ENCODE assay signal across 23 mouse cellular contexts in the genomic region with DNA sequence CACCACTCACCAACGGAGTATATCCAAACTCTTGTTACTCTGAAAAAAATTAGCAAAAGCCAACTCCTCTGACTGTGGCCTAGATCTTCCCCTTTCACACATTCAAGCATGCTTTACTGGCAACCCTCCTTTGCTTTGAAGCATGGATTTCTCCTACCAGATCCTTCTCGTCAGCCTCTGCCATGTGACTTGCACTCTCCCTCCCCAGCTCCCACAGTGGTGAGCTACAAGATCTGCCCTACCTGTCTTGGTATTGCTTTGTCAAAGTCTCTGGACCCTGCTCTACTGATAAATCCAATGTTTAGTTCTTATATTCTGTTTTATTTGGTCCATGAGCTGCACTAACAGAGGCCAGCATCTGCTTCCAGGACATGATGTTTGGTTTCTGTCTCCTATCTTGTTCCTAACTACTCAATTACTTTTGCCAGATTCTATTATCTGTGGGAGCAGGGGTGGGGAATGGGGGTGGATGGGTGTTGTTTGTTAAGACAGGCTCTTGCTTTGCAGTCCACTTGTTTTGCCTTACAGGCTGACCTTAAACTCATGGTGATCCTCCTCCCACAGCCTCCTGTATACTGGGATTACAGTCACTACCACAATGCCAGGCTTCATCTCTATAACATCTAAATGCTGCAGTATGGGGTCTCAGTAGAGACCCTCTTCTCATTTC.
"Had no signal": no experiment of that assay in that cellular context is flagged by ENCODE, and none has a peak within 500 bp of the region (broad histone marks: within the 10 kb centered on the region; RNA-seq: fewer than 3 reads in every experiment).

No protein-coding gene starts in this region.

- ATAC-seq: hindbrain, embryonic 16.5 days; intestine, embryonic 16.5 days; liver, embryonic 12.5 days had no signal

- H3K27ac ChIP-seq: gastrocnemius, adult 2 months; heart, embryonic 10.5 days; hindbrain, embryonic 10.5 days; hindbrain, embryonic 12.5 days; hindbrain, embryonic 14.5 days; limb, embryonic 13.5 days; limb, embryonic 15.5 days; liver, embryonic 12.5 days; liver, embryonic 14.5 days had no signal

- H3K4me1 ChIP-seq: hindbrain, embryonic 12.5 days; liver, embryonic 12.5 days had no signal

- H3K9me3 ChIP-seq: heart, embryonic 10.5 days; heart, embryonic 12.5 days; hindbrain, embryonic 10.5 days; hindbrain, embryonic 12.5 days; limb, embryonic 13.5 days; limb, embryonic 15.5 days; liver, embryonic 12.5 days had no signal

- H3K27me3 ChIP-seq: heart, embryonic 12.5 days; hindbrain, embryonic 12.5 days; limb, embryonic 13.5 days; limb, embryonic 15.5 days; liver, embryonic 12.5 days had no signal

- H3K4me3 ChIP-seq: gastrocnemius, adult 2 months; heart, embryonic 10.5 days; heart, embryonic 12.5 days; hindbrain, embryonic 10.5 days; hindbrain, embryonic 12.5 days; limb, embryonic 13.5 days; limb, embryonic 15.5 days; liver, embryonic 12.5 days had no signal

- DNase-seq: gastrocnemius, adult 2 months; gastrocnemius, postnatal 10 days; gastrocnemius, postnatal 25 days; heart, postnatal 4 days; kidney, adult 11 months; kidney, adult 2 months; kidney, adult 9 months; kidney, postnatal 14 days; kidney, postnatal 36 days; layer of hippocampus, adult 9-11 months; layer of hippocampus, postnatal 36 days; left cerebral cortex, postnatal 4 days had no signal

- H3K36me3 ChIP-seq: heart, embryonic 10.5 days; heart, embryonic 12.5 days; hindbrain, embryonic 10.5 days; hindbrain, embryonic 12.5 days; limb, embryonic 13.5 days; limb, embryonic 15.5 days; liver, embryonic 12.5 days had no signal

- H3K9ac ChIP-seq: heart, embryonic 12.5 days; hindbrain, embryonic 12.5 days; hindbrain, embryonic 14.5 days; limb, embryonic 13.5 days; limb, embryonic 15.5 days; liver, embryonic 12.5 days; liver, embryonic 14.5 days had no signal

- H3K4me2 ChIP-seq: heart, embryonic 12.5 days; hindbrain, embryonic 12.5 days; hindbrain, embryonic 14.5 days; limb, embryonic 13.5 days; limb, embryonic 15.5 days; liver, embryonic 12.5 days had no signal
